Mouse (Mus musculus): ENCODE data around the gene Tas1r3.

DNA sequence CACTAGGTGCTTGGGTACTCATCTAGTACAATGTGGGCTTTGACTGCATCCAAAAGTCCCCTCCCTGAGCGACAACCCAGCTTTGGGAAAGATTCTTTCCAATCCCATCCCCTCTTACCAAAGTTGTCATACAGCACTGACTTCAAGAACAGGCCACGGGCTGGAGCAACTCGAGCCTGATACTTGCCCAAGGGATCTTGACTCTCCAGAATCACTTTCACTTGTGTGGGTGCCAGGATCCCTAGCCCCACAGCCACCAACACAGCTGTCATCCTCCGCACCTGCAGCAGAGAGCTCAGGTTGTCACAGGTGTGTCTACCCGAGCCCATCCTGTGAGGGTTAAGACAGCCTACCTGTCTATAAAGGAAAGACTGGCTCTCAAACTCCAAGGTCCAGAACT lies 26.2 kb upstream of the Tas1r3 start:
- TF ChIP-seq HCFC1 (IDR thresholded peaks at IDR 0.05; ENCODE audit: low read depth, low read length) (no peak), UBTF (IDR thresholded peaks at IDR 0.05; ENCODE audit: borderline replicate concordance, insufficient read depth, low read depth, low read length) (no peak)

Measured in MEL (cell line).